Mouse (Mus musculus) cerebellum, adult 18-20 months (tissue): Measurements from ENCODE around the gene Sf1.

Experiments used
- DNase-seq, 2 experiments: peaks; one replicate each; pipeline ENCODE4 v3.0.0; 2021

Gene Sf1

GRCm38 (mm10) chr19:6363411-6364240 is at the start of gene Sf1:
Sf1 (plus strand) TSS chr19:6363690.
- peak; percentile 99 to 100 for DNase-seq

DNA sequence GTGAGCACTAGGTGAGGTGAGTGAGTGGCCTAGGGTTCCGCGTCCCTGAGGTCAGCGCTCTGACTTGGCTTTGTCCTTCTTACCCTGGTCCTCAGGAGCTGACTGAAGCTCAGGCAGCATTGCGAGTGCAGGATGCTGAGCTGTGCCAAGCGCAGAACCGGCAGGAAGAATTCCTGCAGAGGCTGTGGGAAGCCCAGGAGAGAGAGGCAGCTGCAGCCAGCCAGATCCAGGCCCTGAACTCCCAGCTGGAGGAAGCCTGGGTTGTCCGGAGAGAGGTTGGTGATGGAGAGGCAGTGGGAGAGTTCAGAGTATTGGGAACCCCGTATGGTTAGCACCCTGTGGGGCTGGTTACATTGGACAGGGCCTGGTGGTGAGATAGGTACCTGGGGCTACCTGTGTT is 49.7 kb upstream of the Sf1 start:
- DNase-seq, result no peak

DNA sequence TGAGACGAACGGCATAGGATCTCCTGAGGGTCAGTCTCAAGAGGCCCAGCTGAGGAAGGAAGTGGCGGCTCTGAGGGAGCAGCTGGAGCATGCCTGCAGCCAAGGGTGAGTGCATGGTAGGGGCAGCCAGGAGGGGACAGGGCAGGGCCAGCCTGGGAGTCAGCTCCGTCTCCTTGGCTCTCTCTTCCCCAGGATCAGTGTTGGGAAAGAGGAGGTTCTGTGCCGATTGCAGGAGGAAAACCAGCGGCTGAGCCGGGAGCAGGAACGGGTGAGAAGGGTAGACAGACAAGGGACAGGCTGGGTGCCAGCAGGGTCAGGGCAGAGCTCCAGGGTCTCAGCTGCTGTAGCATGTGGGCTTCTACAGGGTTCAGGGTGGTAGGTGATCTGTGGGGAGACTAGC is 49.0 kb upstream of the Sf1 start:
- no peak for DNase-seq

GRCm38 (mm10) chr19:6315573-6315972 is 47.9 kb upstream of the Sf1 start:
- peak; percentile 76 to 82 for DNase-seq

GRCm38 (mm10) chr19:6318145-6318544 is 45.3 kb upstream of the Sf1 start:
- no peak for DNase-seq

DNA sequence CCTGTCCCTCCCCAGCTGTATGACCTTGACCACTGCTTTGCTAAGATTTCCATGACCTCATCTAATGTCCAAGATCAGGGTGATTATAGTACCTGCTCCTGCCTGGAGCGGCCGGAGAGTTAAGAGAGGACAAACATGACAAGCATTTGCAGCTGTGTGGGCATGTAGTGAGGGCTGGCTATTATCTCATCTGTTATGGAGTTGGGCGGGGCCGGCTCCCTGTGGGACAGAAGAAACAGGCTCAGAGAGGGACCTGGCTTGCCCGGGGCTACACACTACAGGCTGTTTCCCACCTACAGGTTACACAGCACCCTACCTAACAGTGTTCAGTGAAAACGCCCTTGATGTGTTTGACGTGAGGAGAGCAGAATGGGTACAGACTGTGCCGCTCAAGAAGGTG is 42.1 kb upstream of the Sf1 start:
- no peak for DNase-seq

DNA sequence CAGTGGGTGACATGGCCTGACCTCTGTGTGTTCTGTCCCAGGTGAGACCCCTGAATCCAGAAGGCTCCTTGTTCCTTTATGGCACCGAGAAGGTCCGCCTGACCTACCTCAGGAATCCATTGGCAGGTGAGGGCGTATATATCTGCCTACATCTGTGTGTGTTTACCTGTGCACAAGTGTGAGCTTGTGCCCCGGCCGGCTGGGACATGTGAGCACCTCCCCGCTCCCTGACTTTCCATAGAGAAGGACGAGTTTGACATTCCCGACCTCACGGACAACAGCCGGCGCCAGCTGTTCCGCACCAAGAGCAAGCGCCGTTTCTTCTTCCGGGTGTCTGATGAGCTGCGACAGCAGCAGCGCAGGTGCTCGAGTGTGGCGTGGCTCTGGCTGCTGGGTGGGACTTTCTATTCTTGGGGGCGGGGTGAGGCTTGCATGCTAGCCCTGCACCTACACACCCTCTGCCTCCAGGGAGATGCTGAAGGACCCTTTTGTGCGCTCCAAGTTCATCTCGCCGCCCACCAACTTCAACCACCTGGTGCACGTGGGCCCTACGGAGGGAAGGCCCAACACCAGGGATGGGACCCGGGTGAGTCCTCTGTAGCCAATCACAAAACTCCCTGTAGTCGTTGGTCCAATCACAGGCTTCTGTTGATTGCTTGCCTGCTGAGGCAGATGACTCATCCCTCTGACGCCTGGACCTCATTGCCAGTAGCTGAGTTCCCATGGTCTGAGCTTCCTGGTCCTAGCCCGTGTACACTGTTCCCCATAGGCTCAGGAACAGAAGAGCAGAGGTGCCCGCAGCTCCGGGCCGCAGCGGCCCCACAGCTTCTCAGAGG is 41.5 kb upstream of the Sf1 start:
- DNase-seq, result peak in 1 of 2 experiments; percentile 39

DNA sequence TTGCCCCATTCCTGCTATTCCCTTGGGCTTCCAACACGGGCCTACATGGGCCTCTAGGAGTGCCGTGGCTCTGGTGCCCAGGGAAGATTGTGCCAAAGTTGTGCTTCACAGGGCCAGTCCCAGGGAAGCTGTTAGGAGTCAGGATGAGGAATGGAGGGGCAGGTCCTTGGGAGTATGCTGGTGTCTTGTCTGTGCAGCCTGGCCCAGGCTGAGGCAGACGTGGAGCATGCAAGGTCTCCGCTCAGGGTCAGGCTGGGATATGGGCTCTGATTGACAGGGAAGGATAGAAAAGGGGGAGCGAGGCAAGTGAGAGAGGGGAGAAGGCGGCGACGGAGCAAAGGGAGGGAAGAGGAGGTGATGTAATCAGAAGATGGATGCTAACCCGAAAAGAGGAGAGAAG is 38.7 kb upstream of the Sf1 start:
- DNase-seq, result no peak

DNA sequence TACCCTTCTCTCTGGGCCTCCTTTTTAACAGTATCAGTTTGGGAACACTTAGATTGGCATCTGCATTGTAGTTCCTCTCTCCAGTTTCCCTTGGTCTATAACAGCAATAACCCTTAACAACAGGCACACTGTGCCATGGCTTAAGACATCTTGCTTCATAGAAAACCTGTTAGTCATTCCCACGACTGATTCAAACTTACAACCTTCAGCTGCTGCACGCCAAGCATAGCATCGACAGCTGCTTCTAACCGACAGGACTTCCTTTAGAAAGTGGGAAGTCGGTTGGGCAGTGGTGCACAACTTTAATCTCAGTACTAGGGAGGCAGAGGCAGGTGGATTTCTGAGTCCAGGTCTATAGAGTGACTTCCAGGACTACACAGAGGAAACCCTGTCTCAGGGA is 32.3 kb upstream of the Sf1 start:
- DNase-seq, result no peak

DNA sequence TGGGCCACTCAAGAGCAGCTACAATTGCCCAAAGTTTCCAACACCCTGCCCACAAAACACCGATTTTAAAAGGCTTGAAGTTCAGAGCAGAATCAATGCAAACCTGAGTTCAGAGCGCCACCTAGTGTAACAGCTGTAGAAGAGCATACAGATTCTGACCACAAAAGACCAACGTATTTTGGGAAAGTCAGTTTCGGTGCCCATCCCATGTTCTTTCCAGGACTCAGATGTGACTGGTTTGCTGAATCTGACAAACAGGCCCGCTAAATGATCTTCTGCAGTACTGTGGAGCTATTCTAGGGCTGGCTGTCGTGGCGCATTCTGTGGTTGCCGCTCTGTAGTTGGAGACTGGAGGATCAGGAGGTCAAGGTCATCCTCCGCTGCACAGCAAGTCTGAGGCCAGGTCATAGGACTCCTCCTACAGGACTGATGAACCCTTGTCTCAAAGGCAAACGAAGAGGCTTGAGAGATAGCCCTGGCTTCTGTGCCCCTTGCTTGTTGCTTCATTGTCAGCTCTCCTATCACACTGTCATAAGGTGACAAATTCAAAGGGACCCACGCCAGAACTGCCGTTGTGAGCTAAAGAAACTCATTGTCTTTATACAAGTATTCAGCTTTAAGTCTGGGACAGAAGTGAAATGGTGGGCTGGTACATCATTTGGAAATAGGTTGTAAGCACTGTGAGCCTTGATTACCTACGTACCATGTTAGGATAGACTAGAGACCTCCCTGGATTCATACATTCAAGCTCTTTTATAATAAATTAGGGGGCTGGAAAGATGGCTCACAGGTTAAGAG is 31.6 kb upstream of the Sf1 start:
- DNase-seq, result peak; percentile 66 to 77

- no peak for DNase-seq
Measured at GRCm38 (mm10) chr19:6333761-6334595, 29.5 kb upstream of the Sf1 start.

GRCm38 (mm10) chr19:6334673-6335457 is 28.6 kb upstream of the Sf1 start, which contains the start of gene Men1:
Men1 (plus strand) TSS chr19:6334979.
- peak; percentile 94 to 97 for DNase-seq

GRCm38 (mm10) chr19:6335458-6335827 is 28.0 kb upstream of the Sf1 start:
- peak in 1 of 2 experiments; percentile 50 for DNase-seq

DNA sequence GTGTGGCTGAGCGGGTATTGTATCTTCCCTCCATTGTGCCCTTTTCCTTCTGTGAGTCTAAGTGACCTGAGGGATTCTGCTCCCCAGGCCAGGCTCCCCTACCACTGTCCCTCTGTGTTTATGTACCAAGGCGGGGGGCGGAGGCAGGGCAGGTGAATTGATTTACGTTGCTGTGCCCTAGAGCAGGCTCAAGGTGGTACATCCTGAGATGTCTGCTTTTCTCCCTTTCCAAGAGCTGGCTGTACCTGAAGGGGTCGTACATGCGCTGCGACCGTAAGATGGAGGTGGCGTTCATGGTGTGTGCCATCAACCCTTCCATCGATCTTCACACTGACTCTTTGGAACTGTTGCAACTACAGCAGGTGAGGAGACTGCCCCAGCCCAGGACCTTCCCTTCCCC is 26.6 kb upstream of the Sf1 start:
- DNase-seq, result no peak

GRCm38 (mm10) chr19:6338171-6338570 is 25.3 kb upstream of the Sf1 start:
- DNase-seq, result no peak

DNA sequence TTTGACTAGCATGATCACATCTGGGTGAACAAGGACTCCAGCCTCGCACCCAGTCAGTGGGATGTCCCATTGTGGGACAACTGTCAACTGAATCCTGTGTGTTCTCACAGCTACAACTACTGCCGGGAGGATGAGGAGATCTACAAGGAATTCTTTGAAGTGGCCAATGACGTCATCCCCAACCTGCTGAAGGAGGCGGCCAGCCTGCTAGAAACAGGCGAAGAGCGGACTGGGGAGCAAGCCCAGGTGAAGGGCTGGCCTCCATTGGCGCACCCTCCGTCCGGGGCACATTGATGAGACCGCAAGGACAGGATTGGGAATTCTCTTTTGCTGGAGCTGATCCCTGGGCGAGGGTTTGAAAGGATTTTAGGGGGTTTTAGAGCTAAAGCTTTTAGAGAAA is 24.8 kb upstream of the Sf1 start:
- DNase-seq, result no peak

DNA sequence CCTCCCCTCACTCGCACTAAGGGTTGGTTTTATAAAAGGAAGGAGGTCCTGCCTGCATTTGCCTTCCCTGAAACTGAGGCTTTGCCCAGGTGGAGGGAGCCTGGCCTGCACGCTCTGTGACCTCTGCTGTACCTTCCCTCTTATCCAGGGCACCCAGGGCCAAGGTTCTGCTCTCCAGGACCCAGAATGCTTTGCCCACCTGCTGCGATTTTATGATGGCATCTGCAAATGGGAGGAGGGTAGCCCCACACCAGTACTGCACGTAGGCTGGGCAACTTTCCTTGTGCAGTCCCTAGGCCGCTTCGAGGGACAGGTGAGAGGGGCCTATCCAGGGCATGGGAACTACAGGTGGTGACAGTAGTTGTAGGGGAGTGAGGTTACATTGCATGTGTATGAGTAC is 24.3 kb upstream of the Sf1 start:
- no peak for DNase-seq

- DNase-seq, result no peak
Measured at GRCm38 (mm10) chr19:6339890-6340504, 23.5 kb upstream of the Sf1 start.

GRCm38 (mm10) chr19:6340524-6341452 is 22.7 kb upstream of the Sf1 start, which contains the start of gene Map4k2:
Map4k2 (plus strand) TSS chr19:6341135.
- peak; percentile 86 to 92 for DNase-seq
